Mouse (Mus musculus) heart, embryonic 11.5 days (tissue): ENCODE measurements at regions not wholly inside any gene's neighbourhood (a gene's known extent, or its start where the extent isn't known, plus 50 kb on each side); places are given as distances from the start of the nearest gene placed in this dataset.
"Not testable (repeated sequence)": the region's sequence is repeated elsewhere in the genome, so short reads cannot be mapped to it uniquely, and the experiment has no call there.

Experiments used
- ATAC-seq: fragments of 200-750 bp; cut with Nextera tagmentation; replicated peaks from 2 replicates; pipeline ENCODE4 v1.8.0; 2017; ENCODE audit warnings: moderate library complexity; ENCODE audit not compliant: insufficient number of reproducible peaks, low FRiP score, low TSS enrichment
- H3K27ac ChIP-seq: fragments of 300-500 bp; sonication (generic); 2 replicates; pipeline ENCODE4 v1.5.1; 2014; ENCODE audit warnings: mild to moderate bottlenecking, low read depth, low read length
- H3K27me3 ChIP-seq: fragments of 300-500 bp; sonication (generic); 2 replicates; pipeline ENCODE4 v1.6.1; 2014; ENCODE audit warnings: mild to moderate bottlenecking, low read length, mixed read lengths; ENCODE audit not compliant: control insufficient read depth, insufficient read depth
- H3K36me3 ChIP-seq: fragments of 300-500 bp; sonication (generic); 2 replicates; pipeline ENCODE4 v1.6.1; 2014; ENCODE audit warnings: mild to moderate bottlenecking, low read length, moderate library complexity, mixed read lengths; ENCODE audit not compliant: control insufficient read depth, insufficient read depth
- H3K4me1 ChIP-seq: fragments of 300-500 bp; sonication (generic); 2 replicates; pipeline ENCODE4 v1.6.1; 2014; ENCODE audit warnings: low read length; ENCODE audit not compliant: control insufficient read depth, insufficient read depth
- H3K4me2 ChIP-seq: fragments of 300-500 bp; sonication (generic); 2 replicates; pipeline ENCODE4 v1.6.1; 2014; ENCODE audit warnings: mild to moderate bottlenecking, moderate library complexity
- H3K4me3 ChIP-seq: fragments of 300-500 bp; sonication (generic); 2 replicates; pipeline ENCODE4 v1.5.1; 2014; ENCODE audit warnings: low read depth, low read length
- H3K9ac ChIP-seq: fragments of 300-500 bp; sonication (generic); 2 replicates; pipeline ENCODE4 v1.6.1; 2014; ENCODE audit warnings: mild to moderate bottlenecking, low read depth, low read length, moderate library complexity
- H3K9me3 ChIP-seq: fragments of 300-500 bp; sonication (generic); replicated peaks from 2 replicates; pipeline ENCODE4 v1.6.1; 2016; ENCODE audit warnings: low read length; ENCODE audit not compliant: control insufficient read depth
- WGBS: fragments of 180-500 bp; shearing (Covaris S2); extraction: QIAGEN DNeasy Blood & Tissue Kit; methylation state at CpG from one replicate; pipeline ENCODE4 v1.1.7; 2014; ENCODE audit not compliant: insufficient replicate concordance; 5-methylcytosine and 5-hydroxymethylcytosine counted together

DNA sequence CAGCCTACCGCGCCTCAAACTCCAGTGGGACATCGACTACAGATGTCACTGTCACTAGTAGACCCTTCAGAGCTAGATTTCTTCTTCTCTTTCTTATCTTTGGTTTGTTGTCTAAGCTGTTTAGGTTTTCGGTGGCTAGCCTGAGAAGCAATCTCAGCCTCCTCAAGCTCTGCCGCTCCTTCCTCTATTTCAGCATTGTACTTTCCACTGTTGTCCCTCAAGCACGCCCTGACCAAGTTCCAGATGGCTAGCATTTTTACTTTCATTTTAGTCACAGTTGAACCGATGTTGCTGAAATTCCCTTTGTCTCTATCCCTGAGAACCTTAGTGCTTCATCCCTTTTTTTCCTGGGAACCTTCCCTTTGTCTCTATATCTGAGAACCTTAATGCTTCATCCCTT, 208.1 kb upstream of the Sesn3 start:
- H3K4me3 ChIP-seq, H3K4me2 ChIP-seq, H3K27me3 ChIP-seq, H3K9ac ChIP-seq, ATAC-seq, H3K27ac ChIP-seq, H3K36me3 ChIP-seq, H3K9me3 ChIP-seq, H3K4me1 ChIP-seq: not testable (repeated sequence)
- WGBS = 82% methylated on average over 7 of the region's 7 CpGs

DNA sequence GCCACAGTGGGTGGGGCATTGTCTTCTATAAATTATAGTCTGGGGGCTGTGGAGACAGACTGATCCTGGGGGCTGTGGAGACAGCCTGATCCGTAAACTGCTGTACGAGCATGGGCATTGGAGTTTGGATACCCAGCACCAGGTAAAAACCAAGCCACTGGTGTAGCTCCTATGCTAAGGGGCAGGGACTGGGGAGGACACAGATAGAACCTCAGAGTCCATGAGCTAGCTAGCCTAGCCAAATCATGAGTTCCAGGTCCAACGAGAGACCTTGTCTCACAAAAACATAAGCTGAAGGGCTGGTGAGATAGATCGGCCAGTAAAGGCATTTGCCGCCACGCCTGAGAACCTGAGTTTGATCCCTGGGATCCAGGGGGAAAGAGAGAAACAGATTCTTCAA, 205.8 kb upstream of the Sesn3 start:
- Histone ChIP-seq H3K9ac (no peak overlapping the region), H3K27ac (no peak overlapping the region), H3K4me3 (no peak overlapping the region), H3K27me3 (no peaks in the 10 kb centered on the region), H3K36me3 (no peaks in the 10 kb centered on the region), H3K4me1 (no peaks in the 10 kb centered on the region), H3K4me2 (no peak overlapping the region), H3K9me3 (no peaks in the 10 kb centered on the region)
- ATAC-seq = no peak
- WGBS = 85% methylated on average over 6 of the region's 6 CpGs

DNA sequence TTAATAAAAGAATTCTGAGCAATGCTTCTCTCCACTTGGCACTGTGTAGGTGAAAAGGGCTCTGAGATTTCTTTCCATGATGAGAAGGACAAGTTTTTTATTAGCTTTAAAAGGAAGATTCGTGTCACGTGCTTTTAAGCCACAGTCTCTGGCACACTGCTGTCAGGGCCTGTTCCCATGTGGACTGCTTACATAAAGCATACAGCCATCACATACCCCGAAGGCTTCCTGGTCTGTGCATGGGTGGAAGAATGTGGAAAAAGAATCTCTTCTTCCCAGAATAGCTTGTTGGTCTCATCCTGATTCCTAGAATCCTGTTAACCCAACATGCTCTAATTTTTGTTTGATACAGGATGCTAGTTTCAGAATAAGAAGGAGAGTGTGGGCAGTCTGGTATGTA, 205.1 kb upstream of the Sesn3 start:
- Histone ChIP-seq H3K27ac (no peak overlapping the region), H3K9ac (no peak overlapping the region), H3K36me3 (no peaks in the 10 kb centered on the region), H3K27me3 (no peaks in the 10 kb centered on the region), H3K4me1 (no peaks in the 10 kb centered on the region), H3K9me3 (no peaks in the 10 kb centered on the region), H3K4me3 (no peak overlapping the region), H3K4me2 (no peak overlapping the region)
- ATAC-seq = no peak
- 64% methylated on average over 3 of the region's 3 CpGs for WGBS

DNA sequence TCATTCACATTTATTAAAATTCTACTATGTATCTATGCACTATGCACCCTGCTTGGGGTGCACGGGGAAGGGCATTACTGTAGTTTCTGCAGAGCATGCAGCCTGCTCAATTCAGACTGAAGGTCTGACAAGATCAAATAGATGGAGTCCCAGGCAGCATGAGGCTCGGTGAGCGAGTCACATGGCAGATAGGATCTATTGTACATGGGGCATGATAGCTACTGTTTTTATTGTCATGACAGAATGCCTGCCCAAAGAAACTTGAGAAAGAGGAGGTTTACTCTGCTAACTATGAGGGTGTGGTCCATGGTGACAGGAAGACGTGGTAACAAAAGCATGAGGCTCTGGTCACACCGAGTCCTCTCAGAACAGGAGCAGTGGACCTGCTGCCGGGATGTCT, 203.1 kb upstream of the Sesn3 start:
- ATAC-seq = no peak
- no peak overlapping the region for H3K9ac ChIP-seq
- WGBS = 74% methylated on average over 6 of the region's 6 CpGs

DNA sequence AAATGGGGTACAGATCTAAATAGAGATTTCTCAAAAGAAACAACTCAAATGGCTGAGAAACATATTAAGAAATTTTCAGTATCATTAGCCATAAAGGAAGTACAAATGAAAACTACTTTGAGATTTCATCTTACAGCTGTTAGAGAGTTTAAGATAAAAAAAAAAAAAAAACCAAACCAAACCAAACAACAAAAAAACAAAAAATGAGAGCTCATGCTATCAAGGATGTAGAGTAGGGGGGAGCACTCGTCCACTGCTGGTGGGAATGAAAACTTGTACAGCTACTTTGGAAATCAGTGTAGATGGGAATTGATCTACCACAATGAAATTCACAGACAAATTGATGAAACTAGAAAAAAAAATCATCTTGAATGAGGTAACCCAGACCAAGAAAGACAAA, 201.9 kb upstream of the Sesn3 start:
- ATAC-seq = no peak
- H3K4me2 ChIP-seq = no peak overlapping the region
- H3K9ac ChIP-seq = no peak overlapping the region
- WGBS = 71% methylated on average over 1 of the region's 1 CpGs
- no peak overlapping the region for H3K4me3 ChIP-seq
- no peaks in the 10 kb centered on the region; the same call in 1 of the 2 replicates for H3K4me1 ChIP-seq
- no peaks in the 10 kb centered on the region for H3K36me3 ChIP-seq
- no peaks in the 10 kb centered on the region for H3K27me3 ChIP-seq
- H3K9me3 ChIP-seq = no peaks in the 10 kb centered on the region
- H3K27ac ChIP-seq = no peak overlapping the region

More for the DNA sequence above, 203.1 kb upstream of the Sesn3 start:
- no peak overlapping the region for H3K4me2 ChIP-seq
- H3K27ac ChIP-seq = no peak overlapping the region
- no peaks in the 10 kb centered on the region for H3K36me3 ChIP-seq
- H3K9me3 ChIP-seq = no peaks in the 10 kb centered on the region
- H3K4me3 ChIP-seq = no peak overlapping the region
- H3K27me3 ChIP-seq = no peaks in the 10 kb centered on the region
- no peaks in the 10 kb centered on the region; the same call in 1 of the 2 replicates for H3K4me1 ChIP-seq

GRCm38 (mm10) chr9:14074273-14074672, 200.6 kb upstream of the Sesn3 start:
- Histone ChIP-seq H3K4me3 (no peak overlapping the region), H3K36me3 (no peaks in the 10 kb centered on the region), H3K9me3 (no peaks in the 10 kb centered on the region), H3K4me1 (no peaks in the 10 kb centered on the region; the same call in 1 of the 2 replicates), H3K9ac (no peak overlapping the region), H3K27me3 (no peaks in the 10 kb centered on the region), H3K27ac (no peak overlapping the region), H3K4me2 (no peak overlapping the region)
- no peak for ATAC-seq
- 68% methylated on average over 6 of the region's 6 CpGs for WGBS

DNA sequence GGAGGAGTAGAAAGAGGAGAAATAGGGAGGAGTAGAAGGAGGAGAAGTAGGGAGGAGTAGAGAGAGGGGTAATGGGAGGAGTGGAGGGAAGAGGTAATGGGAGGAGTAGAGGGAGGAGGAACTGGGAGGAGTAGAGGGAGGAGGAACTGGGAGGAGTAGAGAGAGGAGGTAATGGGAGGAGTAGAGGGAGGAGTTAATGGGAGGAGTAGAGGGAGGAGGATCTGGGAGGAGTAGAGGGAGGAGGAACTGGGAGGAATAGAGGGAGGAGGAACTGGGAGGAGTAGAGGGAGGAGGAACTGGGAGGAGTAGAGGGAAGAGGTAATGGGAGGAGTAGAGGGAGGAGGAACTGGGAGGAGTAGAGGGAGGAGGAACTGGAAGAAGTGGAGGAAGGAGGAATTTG, 200.0 kb upstream of the Sesn3 start:
- not testable (repeated sequence) for H3K4me2 ChIP-seq, H3K4me3 ChIP-seq, H3K27ac ChIP-seq, H3K27me3 ChIP-seq, H3K9me3 ChIP-seq, H3K36me3 ChIP-seq, H3K4me1 ChIP-seq, H3K9ac ChIP-seq, ATAC-seq

GRCm38 (mm10) chr9:14075452-14075851, 199.4 kb upstream of the Sesn3 start:
- no peak overlapping the region for H3K9ac ChIP-seq
- no peaks in the 10 kb centered on the region for H3K27me3 ChIP-seq
- H3K36me3 ChIP-seq = no peaks in the 10 kb centered on the region
- H3K9me3 ChIP-seq = no peaks in the 10 kb centered on the region
- no peak overlapping the region for H3K4me2 ChIP-seq
- H3K4me1 ChIP-seq = no peaks in the 10 kb centered on the region; the same call in 1 of the 2 replicates
- ATAC-seq = no peak
- WGBS = 55% methylated on average over 4 of the region's 4 CpGs
- H3K27ac ChIP-seq = no peak overlapping the region
- H3K4me3 ChIP-seq = no peak overlapping the region

DNA sequence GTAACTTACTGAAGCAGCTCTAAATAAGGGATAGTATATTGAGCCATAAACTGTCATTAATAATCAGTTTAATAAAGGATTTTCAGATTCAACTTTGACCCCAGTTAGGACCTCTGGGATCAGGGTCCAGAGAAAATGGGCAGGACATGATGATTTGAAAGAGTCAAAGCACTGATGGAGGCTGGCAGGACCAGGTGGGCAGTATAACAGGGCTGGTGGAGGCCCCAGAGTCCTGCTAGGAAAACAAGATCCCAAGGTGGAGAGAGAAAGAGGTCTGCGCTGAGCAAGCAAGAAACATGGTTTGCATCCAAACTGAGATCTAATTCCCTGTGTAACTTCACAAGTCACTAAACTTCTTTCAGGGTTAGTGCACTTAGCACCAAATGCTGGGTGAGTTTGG, 199.0 kb upstream of the Sesn3 start:
- Histone ChIP-seq H3K27me3 (no peaks in the 10 kb centered on the region), H3K4me2 (no peak overlapping the region), H3K27ac (no peak overlapping the region), H3K36me3 (no peaks in the 10 kb centered on the region), H3K4me3 (no peak overlapping the region), H3K9ac (no peak overlapping the region), H3K4me1 (no peaks in the 10 kb centered on the region; the same call in 1 of the 2 replicates), H3K9me3 (no peaks in the 10 kb centered on the region)
- no peak for ATAC-seq
- WGBS = 95% methylated on average over 1 of the region's 1 CpGs
